Mouse (Mus musculus) liver, embryonic 14 days (tissue): ENCODE results near the gene Gm29133. TPM values are rescaled to one million over a fixed set of nuclear protein-coding genes. Genes with fewer than 3 reads are reported as not detected.

Experiments
- polyA plus RNA-seq: library from polyadenylated mRNA; depleted of rRNA; stranded (reverse); fragments of >200 nt; gene quantifications from 2 replicates; pipeline ENCODE4 v1.2.3, GENCODE M21; 2012; rRNA removed

Gm29133 gene
- polyA plus RNA-seq, result not detected in 2 replicates

GRCm38 (mm10) chr3:75747897-75748296, at the start of gene Gm29133:
Gm29133 (plus strand) TSS chr3:75748197.

Other genes starting within 250 kb of the Gm29133 start
- gene Pdcd10, start 191.3 kb upstream of the Gm29133 start, polyA plus RNA-seq, result 22.6 and 25.3 TPM in 2 replicates
- 0.12 and 0.16 TPM in 2 replicates for gene Serpini1, start 190.7 kb upstream of the Gm29133 start, polyA plus RNA-seq
- 19.2 and 21.0 TPM in 2 replicates for gene Golim4, start 208.8 kb downstream of the Gm29133 start, polyA plus RNA-seq